Mouse (Mus musculus): Measurements from ENCODE around the gene A030003K21Rik. TPM values are rescaled to one million over a fixed set of nuclear protein-coding genes. Genes with fewer than 3 reads are reported as not detected.
"Not testable (repeated sequence)": the region's sequence is repeated elsewhere in the genome, so short reads cannot be mapped to it uniquely, and the experiment has no call there.

The A030003K21Rik gene
- polyA plus RNA-seq, 1 experiment from 2014 or later = not detected

- Histone ChIP-seq H3K27ac (no peak overlapping the region), H3K4me2 (no peak overlapping the region), H3K36me3 (no peaks in the 10 kb centered on the region), H3K9me3 (replicated peaks) (no peaks in the 10 kb centered on the region), H3K4me1 (replicated peaks) (peaks cover 2% of the 10 kb centered on the region; the same call in 1 of the 2 replicates), H3K4me3 (no peak overlapping the region), H3K9ac (no peak overlapping the region), H3K27me3 (no peaks in the 10 kb centered on the region)
- no peak for ATAC-seq (replicated peaks; ENCODE audit: insufficient number of reproducible peaks, insufficient read depth, low FRiP score, low read depth)
- 61% methylated on average over 3 of the region's 3 CpGs for WGBS
These were observed 23.2 kb upstream of the A030003K21Rik start for GRCm38 (mm10) chr1:82966413-82966812.

GRCm38 (mm10) chr1:82959870-82960385, 16.7 kb upstream of the A030003K21Rik start, which contains the start of gene Gm47955:
Gm47955 (plus strand) TSS chr1:82960286.
- no peaks in the 10 kb centered on the region for H3K4me1 ChIP-seq (replicated peaks)
- H3K9ac ChIP-seq = no peak within 1 kb of the TSS
- H3K36me3 ChIP-seq = no peaks in the 10 kb centered on the region
- H3K4me3 ChIP-seq = no peak within 1 kb of the TSS
- H3K4me2 ChIP-seq = no peak within 1 kb of the TSS
- H3K9me3 ChIP-seq (replicated peaks) = no peaks in the 10 kb centered on the region
- H3K27ac ChIP-seq = no peak within 1 kb of the TSS
- 83% methylated on average over 11 of the region's 11 CpGs for WGBS
- H3K27me3 ChIP-seq = no peaks in the 10 kb centered on the region
- ATAC-seq (replicated peaks; ENCODE audit: insufficient number of reproducible peaks, insufficient read depth, low FRiP score, low read depth) = no peak

GRCm38 (mm10) chr1:82955913-82956312, 12.7 kb upstream of the A030003K21Rik start, which contains the start of gene Gm7544:
Gm7544 (minus strand) TSS chr1:82956013.
- H3K36me3 ChIP-seq; ATAC-seq (replicated peaks; ENCODE audit: insufficient number of reproducible peaks, insufficient read depth, low FRiP score, low read depth); H3K4me1 ChIP-seq (replicated peaks); H3K9me3 ChIP-seq (replicated peaks); H3K27me3 ChIP-seq; H3K27ac ChIP-seq; H3K4me3 ChIP-seq; H3K4me2 ChIP-seq; H3K9ac ChIP-seq: not testable (repeated sequence)

GRCm38 (mm10) chr1:82948601-82949000, 5.4 kb upstream of the A030003K21Rik start:
- Histone ChIP-seq H3K4me3 (no peak overlapping the region), H3K4me2 (no peak overlapping the region), H3K27me3 (no peaks in the 10 kb centered on the region), H3K9me3 (replicated peaks) (no peaks in the 10 kb centered on the region), H3K27ac (no peak overlapping the region), H3K9ac (no peak overlapping the region), H3K36me3 (no peaks in the 10 kb centered on the region), H3K4me1 (replicated peaks) (peaks cover 3% of the 10 kb centered on the region; the same call in 1 of the 2 replicates)
- no peak for ATAC-seq (replicated peaks; ENCODE audit: insufficient number of reproducible peaks, insufficient read depth, low FRiP score, low read depth)
- 86% methylated on average over 2 of the region's 2 CpGs for WGBS

- not testable (repeated sequence) for H3K9ac ChIP-seq; H3K4me2 ChIP-seq; H3K4me1 ChIP-seq (replicated peaks); H3K9me3 ChIP-seq (replicated peaks); H3K27me3 ChIP-seq; H3K36me3 ChIP-seq; ATAC-seq (replicated peaks; ENCODE audit: insufficient number of reproducible peaks, insufficient read depth, low FRiP score, low read depth); H3K4me3 ChIP-seq; H3K27ac ChIP-seq
- 92% methylated on average over 2 of the region's 2 CpGs for WGBS
These were observed 2.8 kb upstream of the A030003K21Rik start for GRCm38 (mm10) chr1:82946029-82946428.

GRCm38 (mm10) chr1:82942505-82942904, 683 bp downstream of the A030003K21Rik start:
- H3K4me3 ChIP-seq; H3K4me1 ChIP-seq (replicated peaks); H3K36me3 ChIP-seq; H3K27me3 ChIP-seq; H3K9me3 ChIP-seq (replicated peaks); H3K9ac ChIP-seq; ATAC-seq (replicated peaks; ENCODE audit: insufficient number of reproducible peaks, insufficient read depth, low FRiP score, low read depth); H3K4me2 ChIP-seq; H3K27ac ChIP-seq: not testable (repeated sequence)
- 81% methylated on average over 2 of the region's 2 CpGs for WGBS

GRCm38 (mm10) chr1:82938666-82939065, 4.5 kb downstream of the A030003K21Rik start:
- Histone ChIP-seq H3K4me1 (replicated peaks) (no peaks in the 10 kb centered on the region), H3K9ac (no peak overlapping the region), H3K27ac (no peak overlapping the region), H3K27me3 (no peaks in the 10 kb centered on the region), H3K4me2 (no peak overlapping the region), H3K9me3 (replicated peaks) (0 out of 2 replicates have a peak, but pooled peaks cover 3% of the 10 kb centered on the region), H3K36me3 (no peaks in the 10 kb centered on the region), H3K4me3 (no peak overlapping the region)
- 93% methylated on average over 5 of the region's 5 CpGs for WGBS
- no peak for ATAC-seq (replicated peaks; ENCODE audit: insufficient number of reproducible peaks, insufficient read depth, low FRiP score, low read depth)

- H3K4me1 ChIP-seq (replicated peaks); ATAC-seq (replicated peaks; ENCODE audit: insufficient number of reproducible peaks, insufficient read depth, low FRiP score, low read depth); H3K4me2 ChIP-seq; H3K9ac ChIP-seq; H3K27me3 ChIP-seq; H3K9me3 ChIP-seq (replicated peaks); H3K27ac ChIP-seq; H3K36me3 ChIP-seq; H3K4me3 ChIP-seq: not testable (repeated sequence)
- no CpG with 5 or more reads among the region's 6 CpGs for WGBS
These were observed 11.9 kb downstream of the A030003K21Rik start, which contains the start of gene Gm6217 for GRCm38 (mm10) chr1:82931326-82931725. Gm6217 (minus strand) TSS chr1:82931399.

GRCm38 (mm10) chr1:82930558-82930957, 12.6 kb downstream of the A030003K21Rik start:
- H3K4me2 ChIP-seq; H3K9ac ChIP-seq; H3K27ac ChIP-seq; H3K4me1 ChIP-seq (replicated peaks); H3K4me3 ChIP-seq; ATAC-seq (replicated peaks; ENCODE audit: insufficient number of reproducible peaks, insufficient read depth, low FRiP score, low read depth); H3K9me3 ChIP-seq (replicated peaks); H3K36me3 ChIP-seq; H3K27me3 ChIP-seq: not testable (repeated sequence)
- WGBS = 78% methylated on average over 3 of the region's 3 CpGs

- Histone ChIP-seq H3K9ac (no peak within 1 kb of the TSS), H3K9me3 (replicated peaks) (no peaks in the 10 kb centered on the region), H3K27ac (no peak within 1 kb of the TSS), H3K4me3 (no peak within 1 kb of the TSS), H3K36me3 (no peaks in the 10 kb centered on the region), H3K4me2 (no peak within 1 kb of the TSS), H3K4me1 (replicated peaks) (no peaks in the 10 kb centered on the region), H3K27me3 (no peaks in the 10 kb centered on the region)
- ATAC-seq (replicated peaks; ENCODE audit: insufficient number of reproducible peaks, insufficient read depth, low FRiP score, low read depth) = no peak
- WGBS = 78% methylated on average over 6 of the region's 6 CpGs
These were observed 18.5 kb downstream of the A030003K21Rik start, which contains the start of gene A030014E15Rik for GRCm38 (mm10) chr1:82924650-82925049. A030014E15Rik (plus strand) TSS chr1:82924917.

GRCm38 (mm10) chr1:82913434-82913833, 29.8 kb downstream of the A030003K21Rik start:
- H3K36me3 ChIP-seq; H3K27ac ChIP-seq; ATAC-seq (replicated peaks; ENCODE audit: insufficient number of reproducible peaks, insufficient read depth, low FRiP score, low read depth); H3K9ac ChIP-seq; H3K4me3 ChIP-seq; H3K4me2 ChIP-seq; H3K27me3 ChIP-seq; H3K9me3 ChIP-seq (replicated peaks); H3K4me1 ChIP-seq (replicated peaks): not testable (repeated sequence)
- 95% methylated on average over 5 of the region's 5 CpGs for WGBS

GRCm38 (mm10) chr1:82913025-82913424, 30.2 kb downstream of the A030003K21Rik start, which contains the start of gene A030005L19Rik:
A030005L19Rik (plus strand) TSS chr1:82913325.
- WGBS = 80% methylated on average over 3 of the region's 3 CpGs
- Histone ChIP-seq H3K27me3 (no peaks in the 10 kb centered on the region), H3K27ac (no peak within 1 kb of the TSS), H3K4me3 (no peak within 1 kb of the TSS), H3K4me1 (replicated peaks) (no peaks in the 10 kb centered on the region), H3K9ac (no peak within 1 kb of the TSS), H3K9me3 (replicated peaks) (no peaks in the 10 kb centered on the region), H3K4me2 (no peak within 1 kb of the TSS), H3K36me3 (no peaks in the 10 kb centered on the region)
- no peak for ATAC-seq (replicated peaks; ENCODE audit: insufficient number of reproducible peaks, insufficient read depth, low FRiP score, low read depth)

Data from heart, embryonic 15.5 days (tissue).